Mouse (Mus musculus): Measurements from ENCODE around the gene Ror2.

The Ror2 gene

DNA sequence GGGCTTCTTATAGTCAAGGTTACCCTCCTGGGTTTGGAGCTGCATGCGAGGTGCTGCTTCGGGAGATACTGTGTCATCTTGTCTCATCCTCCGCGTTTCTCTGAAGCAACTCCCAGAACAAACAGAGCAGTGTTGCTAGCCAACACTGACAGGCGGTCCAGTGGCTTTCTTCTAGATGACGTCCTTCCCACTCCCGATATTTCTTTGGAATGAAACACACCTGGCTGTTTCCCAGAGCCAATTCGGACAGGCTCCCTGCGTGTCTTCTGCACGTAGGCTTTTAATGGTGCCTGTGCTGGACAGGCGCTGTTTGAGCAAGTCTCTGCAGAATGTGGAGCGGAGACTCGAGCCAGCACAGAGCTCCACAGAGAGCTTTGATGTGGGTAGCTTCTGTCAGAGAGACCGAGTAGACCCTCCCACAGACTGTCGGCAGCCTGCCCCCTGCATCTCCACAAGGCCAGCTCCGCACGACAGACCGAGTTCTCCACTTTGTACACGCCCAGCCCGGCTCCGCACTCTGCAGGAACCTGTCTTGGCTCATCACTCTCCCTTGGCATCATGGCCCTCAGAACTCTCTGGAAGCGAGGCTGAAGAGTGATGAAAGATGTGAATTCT is 216.7 kb downstream of the Ror2 start:
- no peak for DNase-seq (ENCODE audit: low spot score in 2 of 2)

DNA sequence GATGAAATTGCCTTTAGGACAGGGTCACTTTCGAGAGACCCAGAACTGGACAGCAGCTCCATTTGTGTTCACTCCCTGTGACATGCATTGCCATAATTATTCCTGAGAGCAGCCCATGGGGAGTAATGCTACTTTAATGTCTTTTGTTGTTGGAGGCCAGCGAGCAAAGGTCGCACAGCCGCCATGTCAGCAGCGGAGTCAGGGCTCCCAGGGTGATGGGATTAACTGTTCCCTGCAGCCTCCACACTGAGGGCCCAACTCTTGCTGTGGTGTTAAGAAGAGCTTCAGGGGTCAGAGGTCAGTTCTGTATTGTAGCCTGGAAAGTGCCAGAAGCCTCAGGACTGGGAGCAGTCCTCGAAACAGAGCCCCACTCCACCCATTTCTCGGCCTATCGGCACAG is 217.5 kb downstream of the Ror2 start:
- no peak for DNase-seq (ENCODE audit: low spot score in 2 of 2)

DNA sequence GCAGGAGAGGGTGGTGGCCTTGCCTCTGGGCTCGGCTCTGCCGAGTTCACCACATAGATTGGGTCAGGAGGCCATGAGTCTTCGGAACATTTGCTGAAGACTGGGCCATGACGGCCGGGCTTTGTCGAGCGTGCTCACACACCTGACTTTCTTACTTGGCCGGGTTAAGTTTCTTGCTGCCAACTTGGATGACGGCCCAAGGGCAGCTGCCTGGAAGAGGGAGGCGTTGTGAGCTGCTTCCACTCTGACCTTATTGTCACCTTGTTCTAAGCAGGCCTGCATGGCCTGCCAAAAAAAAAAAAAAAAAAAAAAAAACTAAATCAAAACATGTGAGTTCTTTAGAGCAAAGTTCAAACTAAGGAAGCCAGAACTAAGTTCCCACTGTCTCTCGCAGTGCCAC is 218.0 kb downstream of the Ror2 start:
- DNase-seq (ENCODE audit: low spot score in 2 of 2): peak in 1 of 2 experiments; percentile 5

DNA sequence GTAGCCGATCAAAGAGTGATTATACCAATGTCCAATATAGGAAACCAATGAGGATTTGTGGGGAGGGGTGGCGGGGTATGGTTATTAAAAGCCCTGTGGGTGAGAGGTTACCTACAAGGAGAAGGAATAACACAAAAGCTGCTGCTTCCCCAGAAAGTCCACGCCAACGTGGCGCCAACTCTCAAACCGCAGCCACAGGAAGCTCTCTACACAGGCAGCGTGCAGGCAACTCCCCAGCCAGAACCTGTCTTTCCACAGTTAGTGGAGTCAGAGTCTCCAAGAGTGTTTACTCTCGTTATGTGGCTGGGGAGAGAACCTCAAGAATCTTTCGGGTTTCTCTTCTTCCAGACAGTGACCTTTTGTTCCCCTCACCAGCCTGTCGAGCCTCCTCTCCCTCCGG is 220.8 kb downstream of the Ror2 start:
- no peak for DNase-seq (ENCODE audit: low spot score in 2 of 2)

GRCm38 (mm10) chr13:53064681-53065080 is 221.2 kb downstream of the Ror2 start:
- DNase-seq (ENCODE audit: low spot score in 2 of 2): no peak

Data from frontal cortex, postnatal 36 days (tissue).